Mouse (Mus musculus): ENCODE results near the gene Snai1.

Snai1 gene

GRCm38 (mm10) chr2:167519606-167520252, 18.3 kb upstream of the Snai1 start:
- DNase-seq, result peak; percentile 43

GRCm38 (mm10) chr2:167528278-167528677, 9.7 kb upstream of the Snai1 start:
- peak; percentile 71 for DNase-seq

- no peak for DNase-seq
Observed at GRCm38 (mm10) chr2:167529935-167530513, 8.0 kb upstream of the Snai1 start.

GRCm38 (mm10) chr2:167530536-167530935, 7.5 kb upstream of the Snai1 start:
- no peak for DNase-seq

DNA sequence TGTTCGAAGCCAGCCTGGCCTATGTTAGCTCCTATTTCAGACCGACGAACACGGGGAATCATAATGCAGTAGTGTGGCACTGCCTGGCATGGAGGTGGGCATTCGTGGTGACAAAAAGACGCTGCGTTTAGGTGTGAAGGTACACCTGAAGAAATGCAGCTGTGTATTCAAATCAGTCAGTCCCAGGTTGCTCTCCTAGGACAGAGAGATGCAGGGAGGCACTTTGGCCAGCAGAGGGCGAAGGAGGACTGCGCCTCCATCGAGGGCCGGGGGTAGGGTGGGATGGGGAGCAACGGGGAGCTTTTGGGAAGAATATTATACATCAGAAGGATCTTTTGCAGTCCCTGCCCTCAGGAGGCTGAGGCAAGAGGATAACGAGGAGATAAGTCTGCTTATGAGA, 5.9 kb upstream of the Snai1 start:
- peak; percentile 77 for DNase-seq

GRCm38 (mm10) chr2:167533880-167534279, 4.1 kb upstream of the Snai1 start:
- no peak for DNase-seq

GRCm38 (mm10) chr2:167536320-167536945, 1.6 kb upstream of the Snai1 start:
- DNase-seq, result no peak

DNA sequence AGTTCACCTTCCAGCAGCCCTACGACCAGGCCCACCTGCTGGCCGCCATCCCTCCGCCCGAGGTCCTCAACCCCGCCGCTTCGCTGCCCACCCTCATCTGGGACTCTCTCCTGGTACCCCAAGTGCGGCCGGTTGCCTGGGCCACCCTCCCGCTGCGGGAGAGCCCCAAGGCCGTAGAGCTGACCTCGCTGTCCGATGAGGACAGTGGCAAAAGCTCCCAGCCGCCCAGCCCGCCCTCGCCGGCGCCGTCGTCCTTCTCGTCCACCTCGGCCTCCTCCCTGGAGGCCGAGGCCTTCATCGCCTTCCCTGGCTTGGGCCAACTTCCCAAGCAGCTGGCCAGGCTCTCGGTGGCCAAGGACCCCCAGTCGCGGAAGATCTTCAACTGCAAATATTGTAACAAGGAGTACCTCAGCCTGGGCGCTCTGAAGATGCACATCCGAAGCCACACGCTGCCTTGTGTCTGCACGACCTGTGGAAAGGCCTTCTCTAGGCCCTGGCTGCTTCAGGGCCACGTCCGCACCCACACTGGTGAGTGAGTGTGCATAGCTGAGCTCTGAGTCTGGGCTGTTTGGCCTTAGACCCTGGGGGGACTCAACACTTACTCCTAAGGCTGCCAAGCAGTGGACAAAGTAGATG, 794 bp downstream of the Snai1 start:
- peak; percentile 41 for DNase-seq

- no peak for DNase-seq
Observed at GRCm38 (mm10) chr2:167539536-167540476, 1.8 kb downstream of the Snai1 start.

- DNase-seq, result no peak
Observed at GRCm38 (mm10) chr2:167540477-167541110, 2.6 kb downstream of the Snai1 start.

GRCm38 (mm10) chr2:167541324-167541723, 3.3 kb downstream of the Snai1 start:
- DNase-seq, result no peak

DNA sequence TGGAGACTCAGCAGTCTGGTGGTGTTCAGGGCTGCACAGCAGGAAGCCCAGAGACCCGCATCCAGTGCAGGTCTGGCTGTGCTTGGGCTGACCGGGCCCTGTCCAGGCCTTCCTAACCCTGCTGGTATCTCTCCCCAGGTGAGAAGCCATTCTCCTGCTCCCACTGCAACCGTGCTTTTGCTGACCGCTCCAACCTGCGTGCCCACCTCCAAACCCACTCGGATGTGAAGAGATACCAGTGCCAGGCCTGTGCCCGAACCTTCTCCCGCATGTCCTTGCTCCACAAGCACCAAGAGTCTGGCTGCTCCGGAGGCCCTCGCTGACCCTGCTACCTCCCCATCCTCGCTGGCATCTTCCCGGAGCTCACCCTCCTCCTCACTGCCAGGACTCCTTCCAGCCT, 3.8 kb downstream of the Snai1 start:
- no peak for DNase-seq

GRCm38 (mm10) chr2:167542361-167542760, 4.4 kb downstream of the Snai1 start:
- DNase-seq, result no peak

- DNase-seq, result no peak
Observed at GRCm38 (mm10) chr2:167543121-167544003, 5.4 kb downstream of the Snai1 start.

DNA sequence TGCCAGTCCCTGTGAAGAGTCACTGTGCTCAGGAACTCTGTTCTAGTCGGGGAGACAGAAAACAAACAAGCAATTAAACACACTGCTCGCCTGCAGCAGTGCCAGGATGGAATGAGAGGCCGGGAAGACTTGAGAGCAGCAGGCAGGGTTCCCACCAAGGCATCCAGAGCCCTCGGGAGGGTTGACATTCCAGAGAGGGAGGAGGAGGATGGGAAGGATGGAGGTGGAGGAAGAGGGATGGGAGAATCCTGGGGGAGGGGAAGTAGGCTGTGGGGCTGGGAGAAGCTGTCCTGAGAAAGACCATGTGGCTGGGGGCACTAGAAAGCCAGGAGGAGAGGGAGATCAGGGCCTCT, 6.0 kb downstream of the Snai1 start:
- DNase-seq, result no peak

DNA sequence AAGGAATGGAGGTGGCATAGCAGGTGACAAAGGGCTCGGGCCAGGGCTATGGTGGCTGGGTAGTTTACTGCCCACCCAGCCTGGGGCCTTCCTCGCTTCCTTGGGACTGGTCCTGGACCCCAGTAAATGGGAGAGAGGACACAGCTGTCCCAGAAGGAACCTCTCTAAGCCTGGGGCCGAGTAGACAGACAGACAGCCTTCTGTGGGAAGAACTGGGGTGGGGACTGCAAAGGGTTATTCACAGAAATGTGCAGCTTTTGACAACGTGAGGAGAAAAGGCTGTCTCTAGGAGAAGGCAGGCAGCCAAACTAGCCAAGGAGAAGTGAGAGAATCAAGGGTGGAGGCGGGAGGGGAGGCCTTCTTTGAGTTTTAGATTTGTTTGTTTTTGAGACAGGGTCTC, 6.5 kb downstream of the Snai1 start:
- DNase-seq, result no peak

DNA sequence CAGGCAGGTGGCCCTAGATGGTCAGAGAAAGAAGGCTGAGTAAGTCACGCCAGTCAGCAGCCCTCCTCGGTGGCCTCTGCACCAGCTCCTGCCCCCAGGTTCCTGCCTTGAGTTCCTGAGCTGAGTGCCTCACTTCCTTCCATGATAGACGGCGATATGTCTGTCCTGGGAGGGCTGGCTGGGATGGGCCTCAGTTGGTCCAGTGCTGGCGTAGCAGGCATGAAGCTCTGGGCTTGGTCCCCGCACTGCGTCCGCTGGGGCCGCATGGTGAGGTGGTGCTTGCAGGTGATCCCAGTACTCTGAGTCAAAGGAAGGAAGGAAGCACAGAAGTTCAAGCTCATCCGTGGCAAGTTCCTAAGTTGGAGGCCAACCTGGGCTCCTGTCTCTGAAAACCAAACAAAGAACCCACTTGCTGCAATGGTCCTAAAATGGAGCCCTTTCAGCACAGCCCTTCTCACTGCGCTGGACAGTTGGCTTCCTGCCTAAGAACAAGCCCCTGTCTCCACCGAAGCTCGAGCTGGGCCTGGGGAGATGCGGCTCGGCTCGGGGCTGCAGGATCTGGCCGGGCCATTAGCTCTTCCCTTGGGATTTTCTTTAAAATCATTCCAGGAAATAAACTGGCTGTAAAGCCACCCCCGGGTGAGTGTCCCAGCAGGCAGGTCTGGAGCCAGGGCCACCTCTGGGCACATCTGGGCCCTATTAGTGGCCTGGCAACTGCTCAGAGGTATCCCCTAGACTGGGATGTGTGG, 8.6 kb downstream of the Snai1 start:
- no peak for DNase-seq

- DNase-seq, result no peak
Observed at GRCm38 (mm10) chr2:167547444-167547843, 9.4 kb downstream of the Snai1 start.

DNA sequence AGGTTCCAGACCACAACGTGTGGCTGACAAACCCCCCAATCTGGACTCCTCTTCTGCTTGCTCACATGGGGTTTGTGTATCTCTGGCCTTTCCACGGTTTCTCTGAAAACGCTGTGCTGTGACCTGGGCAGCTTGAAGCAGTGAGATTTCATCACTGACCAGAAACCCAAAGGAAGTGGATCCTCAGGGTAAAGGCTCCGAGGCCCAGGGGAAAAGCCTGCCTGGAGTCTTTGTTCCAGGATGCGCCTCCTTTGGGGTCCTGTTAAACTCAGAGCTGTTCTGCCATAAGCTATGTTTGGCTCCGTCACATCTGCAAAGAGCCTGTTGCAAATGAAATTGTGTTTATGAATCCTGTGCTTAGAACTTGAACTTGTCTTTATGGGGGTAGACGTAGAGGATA, 11.0 kb downstream of the Snai1 start:
- DNase-seq, result no peak

GRCm38 (mm10) chr2:167550341-167550854, 12.4 kb downstream of the Snai1 start:
- peak; percentile 9 for DNase-seq
